Mouse (Mus musculus): ENCODE results near the gene Eefsec. TPM values are rescaled to one million over a fixed set of nuclear protein-coding genes. Genes with fewer than 3 reads are reported as not detected.
A peak's percentile ranks its signal among the peaks of the same experiment; 100 is the strongest.

Eefsec gene
- polyA plus RNA-seq, 1 experiment from 2014 or later = 48.2 TPM

DNA sequence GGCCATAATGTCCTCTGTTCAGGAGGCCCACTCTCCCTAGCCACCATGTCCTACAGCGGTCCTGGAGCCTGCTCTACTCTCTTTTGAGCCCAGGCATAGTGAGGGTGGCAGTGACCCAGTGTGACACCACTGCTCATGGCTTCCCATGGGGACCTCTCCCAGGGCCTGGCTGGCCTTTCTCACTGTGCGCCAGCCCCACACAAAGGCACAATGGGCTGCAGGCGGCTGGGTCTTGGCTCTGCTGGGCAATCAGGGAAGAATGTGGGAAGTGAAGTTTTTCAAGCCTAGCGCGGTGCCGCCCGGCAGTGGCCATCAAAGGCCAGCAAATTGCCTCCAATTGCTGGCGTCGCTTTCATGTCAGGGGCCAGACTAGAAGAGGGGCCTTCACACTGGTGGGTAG is 184.2 kb downstream of the Eefsec start:
- ATAC-seq (ENCODE audit: insufficient read depth) = no peak
- no peak for DNase-seq
- TF ChIP-seq CTCF (IDR thresholded peaks at IDR 0.05; ENCODE audit: low read depth) = no peak

DNA sequence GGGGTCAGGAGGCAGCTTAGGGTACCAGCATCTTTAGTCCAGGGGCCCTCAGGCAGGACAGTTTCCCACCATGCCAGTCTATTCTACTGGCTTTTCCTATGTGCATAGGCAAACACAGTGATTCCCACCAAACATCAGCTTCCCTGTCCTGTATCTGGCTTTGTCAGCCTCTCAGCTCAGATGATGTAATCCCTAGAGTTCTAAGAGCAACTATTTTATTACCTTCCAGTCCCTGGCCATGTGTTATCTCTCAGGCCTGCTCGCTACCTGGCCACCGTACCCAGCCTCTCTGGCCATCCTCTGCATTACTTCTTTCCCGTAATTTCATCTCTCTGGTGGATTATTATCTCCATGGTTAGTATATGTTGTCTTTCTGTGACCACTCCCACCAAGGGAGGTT is 185.7 kb downstream of the Eefsec start:
- 90% methylated on average over 3 of the region's 3 CpGs for WGBS
- Histone ChIP-seq H3K4me1 (ENCODE audit: insufficient read depth) (no peaks in the 10 kb centered on the region), H3K4me3 (ENCODE audit: low read depth, low read length) (no peak overlapping the region), H3K9ac (no peak overlapping the region), H3K27ac (ENCODE audit: low read depth) (no peak overlapping the region), H3K4me2 (no peak overlapping the region), H3K36me3 (ENCODE audit: insufficient read depth) (no peaks in the 10 kb centered on the region), H3K27me3 (ENCODE audit: insufficient read depth, low read length) (no peaks in the 10 kb centered on the region), H3K9me3 (ENCODE audit: low read depth, low read length) (no peaks in the 10 kb centered on the region)
- DNase-seq (no peak), ATAC-seq (ENCODE audit: insufficient read depth) (no peak)
- no peak for TF ChIP-seq CTCF (IDR thresholded peaks at IDR 0.05; ENCODE audit: low read depth)

More for the DNA sequence above, 184.2 kb downstream of the Eefsec start:
- WGBS = 61% methylated on average over 9 of the region's 9 CpGs
- no peaks in the 10 kb centered on the region for H3K36me3 ChIP-seq (ENCODE audit: insufficient read depth)
- no peak overlapping the region for H3K4me3 ChIP-seq (ENCODE audit: low read depth, low read length)
- no peaks in the 10 kb centered on the region for H3K4me1 ChIP-seq (ENCODE audit: insufficient read depth)
- no peak overlapping the region for H3K4me2 ChIP-seq
- no peaks in the 10 kb centered on the region for H3K9me3 ChIP-seq (ENCODE audit: low read depth, low read length)
- H3K9ac ChIP-seq = no peak overlapping the region
- no peak overlapping the region for H3K27ac ChIP-seq (ENCODE audit: low read depth)
- H3K27me3 ChIP-seq (ENCODE audit: insufficient read depth, low read length) = no peaks in the 10 kb centered on the region

DNA sequence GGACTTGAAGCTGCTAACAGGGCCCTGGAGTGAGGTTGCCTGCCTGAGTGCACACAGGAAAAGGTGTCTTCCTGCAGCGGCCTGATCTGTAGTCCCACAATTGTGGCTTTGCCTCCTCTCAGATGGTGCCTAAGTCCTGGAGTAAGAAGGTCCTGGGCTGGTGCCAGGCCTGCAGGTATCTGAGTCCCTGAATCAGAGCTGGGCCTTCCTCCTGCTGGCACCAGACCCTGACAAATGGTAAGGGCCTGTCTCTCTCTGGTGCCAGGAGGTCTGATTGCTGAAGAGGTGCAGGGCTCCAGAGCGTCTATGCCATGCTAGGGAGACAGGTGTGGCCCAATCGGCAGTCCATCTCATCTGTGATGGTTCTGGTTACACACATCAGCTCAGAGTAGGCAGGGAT is 186.7 kb downstream of the Eefsec start:
- Histone ChIP-seq H3K27ac (ENCODE audit: low read depth) (no peak overlapping the region), H3K4me3 (ENCODE audit: low read depth, low read length) (no peak overlapping the region), H3K36me3 (ENCODE audit: insufficient read depth) (no peaks in the 10 kb centered on the region), H3K9me3 (ENCODE audit: low read depth, low read length) (no peaks in the 10 kb centered on the region), H3K27me3 (ENCODE audit: insufficient read depth, low read length) (no peaks in the 10 kb centered on the region), H3K4me2 (no peak overlapping the region), H3K4me1 (ENCODE audit: insufficient read depth) (no peaks in the 10 kb centered on the region), H3K9ac (no peak overlapping the region)
- WGBS = 78% methylated on average over 3 of the region's 3 CpGs
- TF ChIP-seq CTCF (IDR thresholded peaks at IDR 0.05; ENCODE audit: low read depth) = no peak
- no peak for ATAC-seq (ENCODE audit: insufficient read depth)
- DNase-seq = no peak

DNA sequence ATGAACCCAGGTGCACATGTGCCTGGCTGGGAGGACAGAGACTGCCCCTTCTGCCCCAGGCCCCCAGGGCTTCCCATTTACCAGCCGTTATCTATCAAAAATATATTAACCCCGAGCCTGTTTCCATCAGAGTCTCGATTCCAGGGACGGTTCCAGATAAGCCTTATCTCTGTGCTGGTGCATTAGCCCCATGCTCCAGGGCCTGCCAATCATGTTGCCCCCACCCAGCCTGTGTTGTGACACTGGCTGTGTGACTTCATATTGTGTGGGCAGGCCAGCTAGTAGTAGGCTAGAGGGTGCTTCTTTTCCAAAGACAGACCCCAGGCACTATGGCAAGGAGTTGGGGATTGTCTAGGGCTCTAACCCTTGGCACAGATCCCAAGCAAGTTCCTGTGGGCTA is 190.9 kb downstream of the Eefsec start:
- 37% methylated on average over 4 of the region's 4 CpGs for WGBS
- no peak overlapping the region for H3K27ac ChIP-seq (ENCODE audit: low read depth)
- DNase-seq = no peak

DNA sequence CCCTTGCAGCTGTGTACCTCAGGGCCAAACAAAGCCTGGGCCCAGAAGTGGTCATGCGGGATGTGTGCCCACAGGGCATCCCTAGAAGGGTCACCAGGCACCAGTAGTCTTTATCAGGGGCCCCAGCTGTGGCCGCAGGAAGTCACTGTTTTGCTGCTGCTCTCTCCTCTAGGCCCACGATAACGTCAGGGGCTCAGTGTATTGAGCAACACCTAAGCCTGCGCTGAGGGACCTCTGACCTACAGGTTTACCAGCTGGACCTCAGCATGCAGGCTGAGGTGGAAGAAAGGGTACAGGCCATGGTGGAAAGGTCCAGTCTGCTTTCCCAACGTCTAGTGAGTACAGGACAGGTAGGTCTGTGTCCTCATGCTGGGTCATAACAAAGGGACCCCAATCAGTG is 192.3 kb downstream of the Eefsec start:
- no peak overlapping the region for H3K4me2 ChIP-seq
- DNase-seq = no peak
- no peak overlapping the region for H3K9ac ChIP-seq
- TF ChIP-seq CTCF (IDR thresholded peaks at IDR 0.05; ENCODE audit: low read depth) = no peak
- H3K9me3 ChIP-seq (ENCODE audit: low read depth, low read length) = no peaks in the 10 kb centered on the region
- WGBS = 59% methylated on average over 6 of the region's 6 CpGs
- no peak overlapping the region for H3K4me3 ChIP-seq (ENCODE audit: low read depth, low read length)
- ATAC-seq (ENCODE audit: insufficient read depth) = no peak
- no peaks in the 10 kb centered on the region for H3K27me3 ChIP-seq (ENCODE audit: insufficient read depth, low read length)
- no peaks in the 10 kb centered on the region for H3K4me1 ChIP-seq (ENCODE audit: insufficient read depth)
- no peak overlapping the region for H3K27ac ChIP-seq (ENCODE audit: low read depth)
- no peaks in the 10 kb centered on the region for H3K36me3 ChIP-seq (ENCODE audit: insufficient read depth)

More for the DNA sequence above, 190.9 kb downstream of the Eefsec start:
- no peaks in the 10 kb centered on the region for H3K9me3 ChIP-seq (ENCODE audit: low read depth, low read length)
- TF ChIP-seq CTCF (IDR thresholded peaks at IDR 0.05; ENCODE audit: low read depth) = no peak
- H3K27me3 ChIP-seq (ENCODE audit: insufficient read depth, low read length) = no peaks in the 10 kb centered on the region
- H3K36me3 ChIP-seq (ENCODE audit: insufficient read depth) = no peaks in the 10 kb centered on the region
- no peaks in the 10 kb centered on the region for H3K4me1 ChIP-seq (ENCODE audit: insufficient read depth)
- no peak overlapping the region for H3K4me2 ChIP-seq
- H3K9ac ChIP-seq = no peak overlapping the region
- 0 out of 2 replicates have a peak, but pooled peaks have one; percentile 28 for ATAC-seq (ENCODE audit: insufficient read depth)
- no peak overlapping the region for H3K4me3 ChIP-seq (ENCODE audit: low read depth, low read length)

DNA sequence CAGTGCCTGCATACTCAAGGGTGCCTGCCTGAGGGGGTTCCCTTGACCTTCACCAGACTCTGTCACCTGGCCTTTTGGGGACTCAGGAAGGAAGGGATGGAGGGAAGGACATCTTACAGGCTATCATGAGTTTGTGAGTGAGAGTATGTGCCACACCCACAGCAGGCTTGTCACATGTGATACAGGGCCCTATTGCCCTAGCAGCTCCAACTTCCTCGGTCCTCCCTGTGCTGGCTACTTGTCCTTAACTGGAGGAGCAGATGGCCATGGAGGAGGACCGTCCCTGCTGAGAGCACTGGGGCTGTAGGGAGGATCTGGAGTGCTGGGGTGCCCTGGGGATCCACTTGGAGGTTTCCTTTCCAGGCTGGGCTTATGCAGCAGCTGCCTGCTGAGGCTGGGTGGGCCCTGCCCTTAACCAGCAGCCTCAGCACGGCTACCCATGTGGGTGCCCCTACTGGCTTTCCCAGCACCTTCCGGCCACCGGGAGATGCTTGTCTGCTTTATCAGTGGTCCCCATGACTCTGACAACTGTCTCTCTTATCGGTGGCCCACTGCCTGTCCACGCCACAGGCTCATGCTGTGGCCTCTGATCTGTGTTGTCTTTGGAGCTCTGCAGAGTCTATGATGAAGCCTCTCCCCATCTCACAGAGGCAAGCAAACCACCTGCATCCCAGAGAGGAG is 194.4 kb downstream of the Eefsec start:
- H3K27me3 ChIP-seq (ENCODE audit: insufficient read depth, low read length) = no peaks in the 10 kb centered on the region
- no peaks in the 10 kb centered on the region for H3K36me3 ChIP-seq (ENCODE audit: insufficient read depth)
- no peak for TF ChIP-seq CTCF (IDR thresholded peaks at IDR 0.05; ENCODE audit: low read depth)
- H3K27ac ChIP-seq (ENCODE audit: low read depth) = no peak overlapping the region
- WGBS = 61% methylated on average over 7 of the region's 7 CpGs
- ATAC-seq (ENCODE audit: insufficient read depth) (no peak), DNase-seq (no peak)
- no peaks in the 10 kb centered on the region for H3K9me3 ChIP-seq (ENCODE audit: low read depth, low read length)
- no peaks in the 10 kb centered on the region for H3K4me1 ChIP-seq (ENCODE audit: insufficient read depth)
- no peak overlapping the region for H3K9ac ChIP-seq
- no peak overlapping the region for H3K4me3 ChIP-seq (ENCODE audit: low read depth, low read length)
- no peak overlapping the region for H3K4me2 ChIP-seq

DNA sequence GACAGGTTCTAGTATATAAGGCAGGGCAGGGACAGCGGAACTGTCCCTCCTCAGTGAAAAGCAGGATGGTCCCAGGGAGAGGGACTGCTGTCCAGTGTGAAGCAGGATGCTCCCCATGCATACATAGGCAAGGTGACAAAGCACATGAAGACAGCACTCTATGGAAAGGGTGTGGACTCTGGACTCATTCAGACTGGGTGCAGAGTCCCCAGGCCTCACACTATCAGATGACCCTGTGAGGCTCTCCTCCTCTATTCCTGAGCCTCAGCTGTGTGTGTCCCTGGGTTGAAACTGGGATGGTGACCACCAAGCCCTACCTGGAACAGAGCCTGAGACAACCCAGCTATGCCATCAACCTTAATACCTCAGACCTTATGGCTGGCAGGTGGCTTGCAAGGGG is 194.9 kb downstream of the Eefsec start:
- DNase-seq (no peak), ATAC-seq (ENCODE audit: insufficient read depth) (no peak)
- Histone ChIP-seq H3K36me3 (ENCODE audit: insufficient read depth) (no peaks in the 10 kb centered on the region), H3K27ac (ENCODE audit: low read depth) (no peak overlapping the region), H3K27me3 (ENCODE audit: insufficient read depth, low read length) (no peaks in the 10 kb centered on the region), H3K4me3 (ENCODE audit: low read depth, low read length) (no peak overlapping the region), H3K9ac (no peak overlapping the region), H3K4me2 (no peak overlapping the region), H3K9me3 (ENCODE audit: low read depth, low read length) (no peaks in the 10 kb centered on the region), H3K4me1 (ENCODE audit: insufficient read depth) (no peaks in the 10 kb centered on the region)
- no peak for TF ChIP-seq CTCF (IDR thresholded peaks at IDR 0.05; ENCODE audit: low read depth)
- WGBS = 94% methylated on average over 1 of the region's 1 CpGs
